Mouse (Mus musculus) neural tube, embryonic 14.5 days (tissue): Measurements from ENCODE around the gene Nelfcd. TPM values are rescaled to one million over a fixed set of nuclear protein-coding genes. Genes with fewer than 3 reads are reported as not detected.
A peak's percentile ranks its signal among the peaks of the same experiment; 100 is the strongest.

Experiments
- ATAC-seq: fragments of 200-750 bp; cut with Nextera tagmentation; 2 replicates; pipeline ENCODE4 v1.8.0; 2017; ENCODE audit warnings: low read depth, mild to moderate bottlenecking, moderate TSS enrichment, moderate library complexity
- H3K27ac ChIP-seq: fragments of 300-500 bp; sonication (generic); 2 replicates; pipeline ENCODE4 v1.5.1; 2014; ENCODE audit warnings: low read depth, mild to moderate bottlenecking, control low read depth, low read length, moderate library complexity, mixed read lengths
- H3K27me3 ChIP-seq: fragments of 300-500 bp; sonication (generic); 2 replicates; pipeline ENCODE4 v1.6.1; 2014; ENCODE audit warnings: low read length; ENCODE audit not compliant: control insufficient read depth, insufficient read depth
- H3K36me3 ChIP-seq: fragments of 300-500 bp; sonication (generic); 2 replicates; pipeline ENCODE4 v1.6.1; 2014; ENCODE audit warnings: low read length, mixed read lengths; ENCODE audit not compliant: control insufficient read depth, insufficient read depth
- H3K4me1 ChIP-seq: fragments of 300-500 bp; sonication (generic); 2 replicates; pipeline ENCODE4 v1.6.1; 2014; ENCODE audit warnings: low read length; ENCODE audit not compliant: control insufficient read depth, insufficient read depth
- H3K4me2 ChIP-seq: fragments of 300-500 bp; sonication (generic); 2 replicates; pipeline ENCODE4 v1.6.1; 2014; ENCODE audit warnings: mild to moderate bottlenecking, low read depth, low read length, control low read depth
- H3K4me3 ChIP-seq: fragments of 300-500 bp; sonication (generic); 2 replicates; pipeline ENCODE4 v1.5.1; 2014; ENCODE audit warnings: low read depth, low read length, control low read depth, mixed read lengths
- H3K9ac ChIP-seq: fragments of 300-500 bp; sonication (generic); replicated peaks from 2 replicates; pipeline ENCODE4 v1.6.1; 2014; ENCODE audit warnings: low read depth, mild to moderate bottlenecking, control low read depth, low read length, mixed read lengths
- H3K9me3 ChIP-seq: fragments of 300-500 bp; sonication (generic); 2 replicates; pipeline ENCODE4 v1.6.1; 2016; ENCODE audit warnings: low read length; ENCODE audit not compliant: control insufficient read depth
- WGBS: fragments of 180-500 bp; shearing (Covaris S2); extraction: QIAGEN DNeasy Blood & Tissue Kit; methylation state at CpG from one replicate; pipeline ENCODE4 v1.1.7; 2014; 5-methylcytosine and 5-hydroxymethylcytosine counted together
- polyA plus RNA-seq: library from polyadenylated mRNA; unstranded; fragments of >200 nt; fragmentation: Nextera tagmentation; extraction: Ambion mirVana; gene quantifications from 2 replicates; pipeline ENCODE4 v1.2.1, GENCODE M21; 2014

Gene Nelfcd
- polyA plus RNA-seq, 1 experiment from 2014 or later, result 105 TPM

DNA sequence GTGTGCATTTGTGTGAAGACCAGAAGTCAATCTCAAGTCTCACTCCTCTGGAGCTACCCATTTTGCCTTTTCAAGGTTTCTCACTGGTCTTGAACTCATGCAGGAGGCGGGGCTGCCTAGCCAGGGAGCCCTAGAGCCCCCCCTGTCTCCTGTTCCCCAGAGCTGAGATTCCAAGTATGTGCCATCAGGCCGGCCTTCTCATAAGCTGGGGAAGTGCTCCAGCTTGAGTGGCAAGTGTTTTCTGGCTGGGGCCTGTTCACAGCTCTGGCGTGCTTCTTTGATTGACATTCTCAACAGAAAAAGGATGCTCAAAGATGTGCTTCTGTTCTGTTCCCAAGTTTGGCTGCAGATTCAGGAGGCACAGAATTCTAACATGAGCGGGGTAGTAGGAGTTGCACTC is 15.2 kb upstream of the Nelfcd start:
- Histone ChIP-seq H3K36me3 (no peaks in the 10 kb centered on the region), H3K27ac (no peak overlapping the region), H3K4me3 (no peak overlapping the region), H3K4me2 (no peak overlapping the region), H3K27me3 (no peaks in the 10 kb centered on the region), H3K9ac (no peak overlapping the region), H3K9me3 (no peaks in the 10 kb centered on the region), H3K4me1 (no peaks in the 10 kb centered on the region)
- WGBS, result 87% methylated on average over 4 of the region's 4 CpGs
- ATAC-seq, result no peak

DNA sequence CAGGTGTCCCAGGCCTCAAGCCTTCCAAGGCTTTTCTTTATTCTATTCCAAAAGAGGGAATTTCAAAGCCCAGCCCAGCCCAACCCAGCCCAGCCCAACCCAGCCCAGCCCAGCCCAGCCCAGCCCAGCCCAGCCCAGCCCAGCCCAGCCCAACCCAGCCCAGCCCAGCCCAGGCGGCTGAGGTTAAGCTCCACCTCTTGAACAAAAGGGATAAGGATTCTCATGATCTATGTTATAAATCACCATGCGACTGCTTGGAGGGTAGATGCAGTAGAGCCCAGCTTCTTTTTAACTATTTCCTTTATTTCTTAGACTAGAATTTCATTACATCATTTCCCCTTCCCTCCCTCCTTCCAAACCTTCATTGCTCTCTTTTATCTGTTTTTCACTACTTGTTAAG is 5.4 kb upstream of the Nelfcd start:
- no peaks in the 10 kb centered on the region for H3K4me1 ChIP-seq

GRCm38 (mm10) chr2:174413127-174413526 is 2.5 kb upstream of the Nelfcd start:
- no peaks in the 10 kb centered on the region for H3K27me3 ChIP-seq
- no peak overlapping the region for H3K4me2 ChIP-seq
- no peak overlapping the region for H3K27ac ChIP-seq
- ATAC-seq, result no peak
- 78% methylated on average over 7 of the region's 7 CpGs for WGBS
- no peak overlapping the region for H3K9ac ChIP-seq
- H3K4me1 ChIP-seq, result peaks cover 7% of the 10 kb centered on the region
- no peak overlapping the region for H3K4me3 ChIP-seq
- no peaks in the 10 kb centered on the region for H3K9me3 ChIP-seq
- no peaks in the 10 kb centered on the region for H3K36me3 ChIP-seq

More for the DNA sequence above, 5.4 kb upstream of the Nelfcd start:
- no peak overlapping the region for H3K4me2 ChIP-seq
- H3K36me3 ChIP-seq, result no peaks in the 10 kb centered on the region
- WGBS, result 28% methylated on average over 2 of the region's 2 CpGs
- H3K9me3 ChIP-seq, result no peaks in the 10 kb centered on the region
- H3K27me3 ChIP-seq, result no peaks in the 10 kb centered on the region
- no peak overlapping the region for H3K9ac ChIP-seq
- no peak overlapping the region for H3K4me3 ChIP-seq
- ATAC-seq, result no peak
- H3K27ac ChIP-seq, result no peak overlapping the region

GRCm38 (mm10) chr2:174415001-174415730 is 438 bp upstream of the Nelfcd start:
- H3K9me3 ChIP-seq, result no peaks in the 10 kb centered on the region
- no peak overlapping the region; the same call in 1 of the 2 replicates for H3K4me2 ChIP-seq
- 47% methylated on average over 18 of the region's 18 CpGs for WGBS
- no peak for ATAC-seq
- peaks cover 7% of the 10 kb centered on the region for H3K4me1 ChIP-seq
- no peak overlapping the region for H3K9ac ChIP-seq
- peak overlapping the region; percentile 67 for H3K4me3 ChIP-seq
- H3K27me3 ChIP-seq, result no peaks in the 10 kb centered on the region
- no peak overlapping the region for H3K27ac ChIP-seq
- H3K36me3 ChIP-seq, result no peaks in the 10 kb centered on the region

DNA sequence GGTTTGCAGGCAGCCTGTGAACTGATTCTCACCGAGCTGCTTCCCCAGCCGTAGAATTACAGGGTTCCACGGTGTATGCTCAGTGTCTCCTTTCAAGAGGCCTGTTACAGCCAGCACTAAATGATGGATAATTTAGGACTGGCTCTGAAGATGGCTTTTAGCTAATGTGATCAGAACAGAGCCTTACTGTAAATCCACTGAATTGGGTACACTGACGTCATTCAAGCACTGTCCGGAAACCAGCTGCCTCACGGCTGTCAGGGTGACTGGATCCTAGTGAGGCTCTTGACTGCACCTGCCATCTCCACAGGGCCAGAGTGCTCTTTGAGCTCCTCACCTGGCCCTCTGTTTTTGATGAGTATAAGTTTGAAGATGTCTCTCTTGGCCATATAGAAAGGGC is 5.5 kb downstream of the Nelfcd start:
- Histone ChIP-seq H3K27ac (no peak overlapping the region), H3K4me1 (peaks cover 6% of the 10 kb centered on the region), H3K27me3 (no peaks in the 10 kb centered on the region), H3K9me3 (no peaks in the 10 kb centered on the region), H3K36me3 (peaks cover 31% of the 10 kb centered on the region), H3K4me3 (no peak overlapping the region), H3K4me2 (no peak overlapping the region), H3K9ac (no peak overlapping the region)
- ATAC-seq, result no peak
- WGBS, result 81% methylated on average over 6 of the region's 6 CpGs

GRCm38 (mm10) chr2:174424301-174425085 is 8.9 kb downstream of the Nelfcd start:
- Histone ChIP-seq H3K4me3 (no peak overlapping the region), H3K9ac (no peak overlapping the region), H3K4me1 (no peaks in the 10 kb centered on the region), H3K27me3 (no peaks in the 10 kb centered on the region), H3K9me3 (no peaks in the 10 kb centered on the region), H3K27ac (no peak overlapping the region), H3K4me2 (no peak overlapping the region), H3K36me3 (peaks cover 46% of the 10 kb centered on the region)
- no peak for ATAC-seq
- WGBS, result 93% methylated on average over 11 of the region's 11 CpGs

DNA sequence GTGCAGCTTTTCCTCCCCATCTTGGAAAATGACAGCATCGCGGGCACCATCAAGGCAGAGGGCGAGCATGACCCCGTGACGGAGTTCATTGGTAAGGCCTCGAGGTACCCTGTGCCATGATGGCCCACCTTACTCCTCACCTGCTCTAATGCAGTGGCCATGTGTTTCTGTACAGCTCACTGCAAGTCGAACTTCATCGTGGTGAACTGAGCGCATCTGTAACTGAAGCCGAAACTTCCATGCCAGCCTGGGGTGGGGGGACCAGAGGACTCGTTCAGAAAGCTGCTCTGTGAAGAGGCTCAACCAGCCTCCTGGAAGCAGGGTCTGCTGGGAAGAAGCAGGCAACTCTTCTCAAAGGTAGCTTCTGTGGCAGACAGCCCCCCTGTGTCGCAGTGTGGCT is 11.3 kb downstream of the Nelfcd start:
- no peak overlapping the region for H3K4me3 ChIP-seq
- no peak overlapping the region for H3K4me2 ChIP-seq
- no peaks in the 10 kb centered on the region for H3K27me3 ChIP-seq
- ATAC-seq, result no peak
- no peaks in the 10 kb centered on the region for H3K9me3 ChIP-seq
- H3K4me1 ChIP-seq, result no peaks in the 10 kb centered on the region
- 96% methylated on average over 12 of the region's 12 CpGs for WGBS
- no peak overlapping the region for H3K27ac ChIP-seq
- H3K9ac ChIP-seq, result no peak overlapping the region
- peaks cover 38% of the 10 kb centered on the region for H3K36me3 ChIP-seq

GRCm38 (mm10) chr2:174428076-174428835 is 12.7 kb downstream of the Nelfcd start:
- H3K27ac ChIP-seq, result no peak overlapping the region

More at GRCm38 (mm10) chr2:174428076-174428835, 12.7 kb downstream of the Nelfcd start:
- 84% methylated on average over 18 of the region's 18 CpGs for WGBS
- no peaks in the 10 kb centered on the region for H3K4me1 ChIP-seq
- no peaks in the 10 kb centered on the region for H3K9me3 ChIP-seq
- no peak overlapping the region for H3K9ac ChIP-seq
- H3K36me3 ChIP-seq, result peaks cover 32% of the 10 kb centered on the region
- H3K4me2 ChIP-seq, result no peak overlapping the region
- no peak for ATAC-seq
- no peaks in the 10 kb centered on the region for H3K27me3 ChIP-seq
- H3K4me3 ChIP-seq, result no peak overlapping the region
